Comparison of ENCODE assay signal across 9 mouse cellular contexts in genomic region chr2:28463919-28464318, GRCm38 (mm10). TPM values are rescaled to one million over a fixed set of nuclear protein-coding genes. Genes with fewer than 3 reads are reported as not detected.
DNase-seq lines count a peak whose midpoint lies in the region; TF ChIP-seq lines count a peak whose summit lies in the region.
"Had no signal": no experiment of that assay in that cellular context is flagged by ENCODE, and none has a peak within 500 bp of the region (broad histone marks: within the 10 kb centered on the region; RNA-seq: fewer than 3 reads in every experiment).

No protein-coding gene starts in this region.

- no peaks in the 10 kb centered on the region for H3K36me3 ChIP-seq in heart, adult 2 months (ENCODE audit: control insufficient read depth, insufficient read depth, low read length)
- H3K36me3 ChIP-seq in C2C12 (ENCODE audit: control insufficient read depth, insufficient read depth): peaks cover under 1% of the 10 kb centered on the region
- H3K36me3 ChIP-seq: embryonic facial prominence, embryonic 15.5 days had no signal

- H3K4me3 ChIP-seq in heart, adult 2 months: no peak overlapping the region
- H3K4me3 ChIP-seq in C2C12 (ENCODE audit: insufficient read depth, poor library complexity, severe bottlenecking): no peak overlapping the region
- H3K4me3 ChIP-seq: embryonic facial prominence, embryonic 15.5 days had no signal

- no peaks in the 10 kb centered on the region for H3K79me2 ChIP-seq in heart, adult 2 months (replicated peaks; ENCODE audit: control insufficient read depth, insufficient read depth, low read length)
- peaks cover 13% of the 10 kb centered on the region for H3K79me2 ChIP-seq in C2C12 (ENCODE audit: control insufficient read depth, insufficient read depth)

- 39% methylated on average over 3 of the region's 3 CpGs for WGBS in heart, adult 2 months

- TF ChIP-seq POLR2A in heart, adult 2 months (IDR thresholded peaks at IDR 0.05; ENCODE audit: insufficient read depth, low read depth, low read length): no peak

- DNase-seq in heart, adult 2 months: peak; percentile 35 to 66
- no peak for DNase-seq in heart, adult 8-10 months (ENCODE audit: low spot score)
- DNase-seq in adrenal gland, adult 2 months: peak; percentile 53
- peak; percentile 65 for DNase-seq in embryo, embryonic 9.5 days (ENCODE audit: extremely low spot score)
- DNase-seq in layer of hippocampus, postnatal 10 days (ENCODE audit: low spot score in 2 of 2): peak; percentile 75 to 77
- DNase-seq in mesoderm, embryonic 11.5 days (ENCODE audit: low read depth, low spot score): peak; percentile 72
- DNase-seq in thymus, postnatal 10 days (ENCODE audit: low spot score in 2 of 2): peak; percentile 33 to 68

- no peak for TF ChIP-seq EP300 in heart, adult 2 months (IDR thresholded peaks at IDR 0.05; ENCODE audit: insufficient read depth, low read depth, low read length)

- peaks cover 9% of the 10 kb centered on the region for H3K79me3 ChIP-seq in C2C12 (ENCODE audit: low read depth)

- no peak overlapping the region for H3K9ac ChIP-seq in heart, adult 2 months (ENCODE audit: low read depth, low read length)
- H3K9ac ChIP-seq: embryonic facial prominence, embryonic 15.5 days had no signal

- no peak overlapping the region for H3ac ChIP-seq in C2C12 (ENCODE audit: control insufficient read depth, insufficient read length, low read depth)

- no peak overlapping the region for H3K27ac ChIP-seq in heart, adult 2 months
- H3K27ac ChIP-seq: embryonic facial prominence, embryonic 15.5 days had no signal

- TF ChIP-seq CTCF in heart, adult 2 months (IDR thresholded peaks at IDR 0.05): peak; percentile 84
- TF ChIP-seq CTCF in C2C12 (IDR thresholded peaks at IDR 0.05; ENCODE audit: control insufficient read depth, insufficient read depth, insufficient read length): peak; percentile 33

- H3K27me3 ChIP-seq in heart, adult 2 months (ENCODE audit: control insufficient read depth, insufficient read depth, low read length): no peaks in the 10 kb centered on the region
- peaks cover 19% of the 10 kb centered on the region for H3K27me3 ChIP-seq in C2C12 (ENCODE audit: control insufficient read depth, insufficient read depth, insufficient read length)

- H3K4me1 ChIP-seq in heart, adult 2 months (ENCODE audit: control insufficient read depth, insufficient read depth, low read length): peaks cover 5% of the 10 kb centered on the region

- intact Hi-C loops in heart, adult 2 months (cut with DNase I): no loop called here

TF ChIP-seq in C2C12, 6 proteins besides CTCF, POLR2A, EP300 and RAD21:
- no peak for TF ChIP-seq MYOG (IDR thresholded peaks at IDR 0.05; ENCODE audit: control insufficient read depth, extremely low read depth, insufficient read length)
- no peak for TF ChIP-seq USF1 (IDR thresholded peaks at IDR 0.05; ENCODE audit: low read depth)
- TF ChIP-seq MAX (IDR thresholded peaks at IDR 0.05): no peak
- TF ChIP-seq MYOD1 (IDR thresholded peaks at IDR 0.05; ENCODE audit: control insufficient read depth, insufficient read length, low read depth): no peak
- TF ChIP-seq CEBPB (IDR thresholded peaks at IDR 0.05; ENCODE audit: low read depth): no peak
- no peak for TF ChIP-seq FOSL1 (IDR thresholded peaks at IDR 0.05; ENCODE audit: insufficient read depth, low read length, poor library complexity, severe bottlenecking)

RNA-seq across cellular contexts. Expression of gene 1700007K13Rik, which starts 2.2 kb away (rescaled TPM):
- total RNA-seq in heart, adult 2 months (2021): not detected
- polyA plus RNA-seq in heart, adult 2 months (2012; rRNA removed): 0.94 TPM in 1 of 2 replicates, not detected in the other
- under 1 TPM in 1 of 4 experiments, not detected in 3; 0.43 TPM for total RNA-seq in heart, adult 8-10 months (2022)
- polyA plus RNA-seq in C2C12 (2012; fragmentation: generic; extraction: Trizol): 0.68 TPM
- 1 to 10 TPM in 1 of 2 experiments, under 1 TPM in 1; 0.76 to 1.5 TPM for total RNA-seq in adrenal gland, adult 2 months (2021)
- not detected in 2 replicates for polyA plus RNA-seq in adrenal gland, adult 2 months (2012; rRNA removed)
- 1 to 10 TPM; 5.1 to 6.8 TPM for total RNA-seq in layer of hippocampus, postnatal 10 days (2021)

RNA-seq across cellular contexts. Expression of gene Mrps2, which starts 3.9 kb away (rescaled TPM):
- total RNA-seq in heart, adult 2 months (2021): 10 to 100 TPM; 42.1 to 43.0 TPM
- 47.8 and 68.2 TPM in 2 replicates for polyA plus RNA-seq in heart, adult 2 months (2012; rRNA removed)
- total RNA-seq in heart, adult 8-10 months (2022): 10 to 100 TPM; 39.1 to 46.8 (median 42.0) TPM
- polyA plus RNA-seq in C2C12 (2012; fragmentation: generic; extraction: Trizol): 30.4 TPM
- 10 to 100 TPM; 60.4 to 65.2 TPM for total RNA-seq in adrenal gland, adult 2 months (2021)
- 46.0 and 61.1 TPM in 2 replicates for polyA plus RNA-seq in adrenal gland, adult 2 months (2012; rRNA removed)
- total RNA-seq in layer of hippocampus, postnatal 10 days (2021): 10 to 100 TPM; 37.2 to 37.4 TPM

RNA-seq across cellular contexts. Expression of gene Ppp1r26, which starts 17.3 kb away (rescaled TPM):
- 1 to 10 TPM; 3.4 to 5.0 TPM for total RNA-seq in heart, adult 2 months (2021)
- polyA plus RNA-seq in heart, adult 2 months (2012; rRNA removed): 3.1 and 3.5 TPM in 2 replicates
- 1 to 10 TPM; 3.4 to 6.9 (median 3.9) TPM for total RNA-seq in heart, adult 8-10 months (2022)
- polyA plus RNA-seq in C2C12 (2012; fragmentation: generic; extraction: Trizol): 0.01 TPM
- 1 to 10 TPM; 3.7 to 7.7 TPM for total RNA-seq in adrenal gland, adult 2 months (2021)
- 2.9 and 3.5 TPM in 2 replicates for polyA plus RNA-seq in adrenal gland, adult 2 months (2012; rRNA removed)
- 10 to 100 TPM; 20.2 to 21.9 TPM for total RNA-seq in layer of hippocampus, postnatal 10 days (2021)

RNA-seq across cellular contexts. Expression of gene Gbgt1, which starts 32.8 kb away (rescaled TPM):
- 1 to 10 TPM; 1.8 to 2.1 TPM for total RNA-seq in heart, adult 2 months (2021)
- 1.3 and 2.2 TPM in 2 replicates for polyA plus RNA-seq in heart, adult 2 months (2012; rRNA removed)
- 1 to 10 TPM; 1.2 to 2.4 (median 2.1) TPM for total RNA-seq in heart, adult 8-10 months (2022)
- polyA plus RNA-seq in C2C12 (2012; fragmentation: generic; extraction: Trizol): not detected
- total RNA-seq in adrenal gland, adult 2 months (2021): 1 to 10 TPM; 3.7 to 4.6 TPM
- polyA plus RNA-seq in adrenal gland, adult 2 months (2012; rRNA removed): 1.6 and 3.6 TPM in 2 replicates
- 1 to 10 TPM; 1.2 to 1.9 TPM for total RNA-seq in layer of hippocampus, postnatal 10 days (2021)

RNA-seq across cellular contexts. Expression of gene Gm10134, which starts 42.0 kb away (rescaled TPM):
- total RNA-seq in heart, adult 2 months (2021): 1 to 10 TPM; 1.0 to 1.7 TPM
- polyA plus RNA-seq in heart, adult 2 months (2012; rRNA removed): 0.47 TPM in 1 of 2 replicates, not detected in the other
- 1 to 10 TPM in 2 of 4 experiments, not detected in 2; 1.4 TPM for total RNA-seq in heart, adult 8-10 months (2022)
- polyA plus RNA-seq in C2C12 (2012; fragmentation: generic; extraction: Trizol): not detected
- total RNA-seq in adrenal gland, adult 2 months (2021): 1 to 10 TPM in 1 of 2 experiments, not detected in 1; 2.2 TPM
- polyA plus RNA-seq in adrenal gland, adult 2 months (2012; rRNA removed): 0.42 TPM in 1 of 2 replicates, not detected in the other
- total RNA-seq in layer of hippocampus, postnatal 10 days (2021): 1 to 10 TPM in 1 of 2 experiments, not detected in 1; 1.2 TPM
